In genomic region chr13:109116004-109116341, GRCm38 (mm10) we compare ENCODE assay signal across 8 mouse cellular contexts.
A peak's percentile ranks its signal among the peaks of the same experiment; 100 is the strongest.
DNase-seq lines count a peak whose midpoint lies in the region; ATAC-seq lines count a peak whose summit lies in the region.

No protein-coding gene starts in this region.

- H3K27ac ChIP-seq in forebrain, embryonic 13.5 days: no peak overlapping the region
- peak overlapping the region; percentile 78 for H3K27ac ChIP-seq in hindbrain, embryonic 15.5 days (replicated peaks)
- H3K27ac ChIP-seq in liver, embryonic 11.5 days (ENCODE audit: low read depth, low read length): no peak overlapping the region
- peak overlapping the region; percentile 82 for H3K27ac ChIP-seq in neural tube, embryonic 13.5 days (replicated peaks)

- 0% methylated on average over 8 of the region's 8 CpGs for WGBS in forebrain, embryonic 13.5 days
- WGBS in hindbrain, embryonic 15.5 days: 0% methylated on average over 8 of the region's 8 CpGs
- WGBS in liver, embryonic 11.5 days: 2% methylated on average over 8 of the region's 8 CpGs
- WGBS in neural tube, embryonic 13.5 days: 0% methylated on average over 8 of the region's 8 CpGs

- peak overlapping the region; percentile 100 for H3K4me2 ChIP-seq in forebrain, embryonic 13.5 days
- H3K4me2 ChIP-seq in hindbrain, embryonic 15.5 days: peak overlapping the region; percentile 67
- H3K4me2 ChIP-seq in liver, embryonic 11.5 days: peak overlapping the region; percentile 78
- H3K4me2 ChIP-seq in neural tube, embryonic 13.5 days: peak overlapping the region; percentile 95

- intact Hi-C loops in gastrocnemius, postnatal 14 days (cut with DNase I; ENCODE audit: low total_unique reads): no loop called here
- intact Hi-C loops in gastrocnemius, postnatal 36 days (cut with DNase I): no loop called here

- no peaks in the 10 kb centered on the region for H3K9me3 ChIP-seq in forebrain, embryonic 13.5 days (replicated peaks)
- no peaks in the 10 kb centered on the region for H3K9me3 ChIP-seq in hindbrain, embryonic 15.5 days
- no peaks in the 10 kb centered on the region for H3K9me3 ChIP-seq in liver, embryonic 11.5 days (ENCODE audit: control insufficient read depth, low read length)
- no peaks in the 10 kb centered on the region for H3K9me3 ChIP-seq in neural tube, embryonic 13.5 days

- peak; percentile 31 for DNase-seq in gastrocnemius, postnatal 14 days
- DNase-seq in gastrocnemius, postnatal 36 days: no peak
- DNase-seq in adrenal gland, postnatal 10 days: peak; percentile 73
- DNase-seq in liver, embryonic 11.5 days (ENCODE audit: low spot score): peak; percentile 66

- H3K27me3 ChIP-seq in forebrain, embryonic 13.5 days: peaks cover 20% of the 10 kb centered on the region
- H3K27me3 ChIP-seq in hindbrain, embryonic 15.5 days: no peaks in the 10 kb centered on the region
- peaks cover 30% of the 10 kb centered on the region for H3K27me3 ChIP-seq in liver, embryonic 11.5 days (replicated peaks; ENCODE audit: control insufficient read depth, insufficient read depth, low read length)
- peaks cover 9% of the 10 kb centered on the region for H3K27me3 ChIP-seq in neural tube, embryonic 13.5 days

- peak overlapping the region; percentile 79 for H3K4me3 ChIP-seq in forebrain, embryonic 13.5 days
- H3K4me3 ChIP-seq in hindbrain, embryonic 15.5 days: peak overlapping the region; percentile 57
- peak overlapping the region; percentile 44; the same call in 1 of the 2 replicates for H3K4me3 ChIP-seq in liver, embryonic 11.5 days (ENCODE audit: low read depth, low read length)
- peak overlapping the region; percentile 73 for H3K4me3 ChIP-seq in neural tube, embryonic 13.5 days

- peak overlapping the region; percentile 78 for H3K9ac ChIP-seq in forebrain, embryonic 13.5 days
- H3K9ac ChIP-seq in hindbrain, embryonic 15.5 days: peak overlapping the region; percentile 60
- H3K9ac ChIP-seq in liver, embryonic 11.5 days (ENCODE audit: low read depth, low read length): no peak overlapping the region
- peak overlapping the region; percentile 82 for H3K9ac ChIP-seq in neural tube, embryonic 13.5 days

- H3K4me1 ChIP-seq in forebrain, embryonic 13.5 days: peaks cover 9% of the 10 kb centered on the region
- peaks cover 22% of the 10 kb centered on the region for H3K4me1 ChIP-seq in hindbrain, embryonic 15.5 days (replicated peaks)
- H3K4me1 ChIP-seq in liver, embryonic 11.5 days (replicated peaks; ENCODE audit: control insufficient read depth, insufficient read depth, low read length): no peaks in the 10 kb centered on the region; the same call in 1 of the 2 replicates
- peaks cover 19% of the 10 kb centered on the region for H3K4me1 ChIP-seq in neural tube, embryonic 13.5 days (replicated peaks)

- H3K36me3 ChIP-seq in forebrain, embryonic 13.5 days (ENCODE audit: poor library complexity, severe bottlenecking): no peaks in the 10 kb centered on the region
- no peaks in the 10 kb centered on the region for H3K36me3 ChIP-seq in hindbrain, embryonic 15.5 days
- no peaks in the 10 kb centered on the region for H3K36me3 ChIP-seq in liver, embryonic 11.5 days (ENCODE audit: control insufficient read depth, insufficient read depth, low read length)
- no peaks in the 10 kb centered on the region for H3K36me3 ChIP-seq in neural tube, embryonic 13.5 days

- peak; percentile 41 for ATAC-seq in forebrain, embryonic 13.5 days
- ATAC-seq in hindbrain, embryonic 15.5 days (ENCODE audit: low FRiP score, low read depth): peak; percentile 65
- ATAC-seq in liver, embryonic 11.5 days (replicated peaks; ENCODE audit: low FRiP score): no peak
- ATAC-seq in neural tube, embryonic 13.5 days (ENCODE audit: low read depth): peak; percentile 17
- no peak for ATAC-seq in inflammation-experienced regulatory T-cells, adult 6 months

Comparison
In these comparisons a context has a peak if more than half of its experiments do, and no peak if none do; other contexts are left out.
1. DNase-seq: peak in gastrocnemius, postnatal 14 days (single experiment), adrenal gland, postnatal 10 days (single experiment) and liver, embryonic 11.5 days (single experiment); none in gastrocnemius, postnatal 36 days (0 of 2).
2. ATAC-seq: peak in forebrain, embryonic 13.5 days (single experiment), hindbrain, embryonic 15.5 days (single experiment) and neural tube, embryonic 13.5 days (single experiment); none in liver, embryonic 11.5 days (single experiment) and inflammation-experienced regulatory T-cells, adult 6 months (single experiment).
3. H3K27ac ChIP-seq: peak in hindbrain, embryonic 15.5 days (single experiment) and neural tube, embryonic 13.5 days (single experiment); none in forebrain, embryonic 13.5 days (single experiment) and liver, embryonic 11.5 days (single experiment).
4. Peak in every context shown above with its lines, with median percentiles within 50 percentile points of each other: H3K4me2 ChIP-seq and H3K4me3 ChIP-seq.